Mouse (Mus musculus) intestine, postnatal 0 days (tissue): ENCODE measurements around the gene Cdkal1. TPM values are rescaled to one million over a fixed set of nuclear protein-coding genes. Genes with fewer than 3 reads are reported as not detected.

ENCODE experiments used
- ATAC-seq: fragments of 200-750 bp; cut with Nextera tagmentation; 2 replicates; pipeline ENCODE4 v1.8.0; 2017; ENCODE audit warnings: mild to moderate bottlenecking, moderate TSS enrichment, moderate library complexity
- H3K27ac ChIP-seq: fragments of 300-500 bp; sonication (generic); 2 replicates; pipeline ENCODE4 v1.5.1; 2014; ENCODE audit warnings: mild to moderate bottlenecking, low read depth, low read length, moderate library complexity
- H3K27me3 ChIP-seq: fragments of 300-500 bp; sonication (generic); replicated peaks from 2 replicates; pipeline ENCODE4 v1.6.1; 2014; ENCODE audit warnings: low read length, mixed read lengths; ENCODE audit not compliant: control insufficient read depth, insufficient read depth
- H3K36me3 ChIP-seq: fragments of 300-500 bp; sonication (generic); 2 replicates; pipeline ENCODE4 v1.6.1; 2014; ENCODE audit warnings: mild to moderate bottlenecking, moderate library complexity; ENCODE audit not compliant: control insufficient read depth, insufficient read depth
- H3K4me1 ChIP-seq: fragments of 300-500 bp; sonication (generic); replicated peaks from 2 replicates; pipeline ENCODE4 v1.6.1; 2014; ENCODE audit warnings: antibody characterized with exemption, low read length, mixed read lengths; ENCODE audit not compliant: control insufficient read depth, insufficient read depth
- H3K4me2 ChIP-seq: fragments of 300-500 bp; sonication (generic); replicated peaks from 2 replicates; pipeline ENCODE4 v1.6.1; 2014; ENCODE audit warnings: low read depth, mild to moderate bottlenecking, moderate library complexity
- H3K4me3 ChIP-seq: fragments of 300-500 bp; sonication (generic); 2 replicates; pipeline ENCODE4 v1.5.1; 2014; ENCODE audit warnings: low read depth, low read length
- H3K9ac ChIP-seq: fragments of 300-500 bp; sonication (generic); 2 replicates; pipeline ENCODE4 v1.6.1; 2014; ENCODE audit warnings: mild to moderate bottlenecking, low read depth, low read length
- H3K9me3 ChIP-seq: fragments of 300-500 bp; sonication (generic); 2 replicates; pipeline ENCODE4 v1.6.1; 2016; ENCODE audit warnings: mixed run types; ENCODE audit not compliant: control insufficient read depth
- CTCF ChIP-seq: sonication (generic); IDR thresholded peaks from 2 replicates; pipeline ENCODE4 v1.5.1; 2016; ENCODE audit warnings: low read depth, mild to moderate bottlenecking, control low read depth, antibody characterized with exemption, moderate library complexity
- WGBS: fragments of 180-500 bp; shearing (Covaris S2); extraction: QIAGEN DNeasy Blood & Tissue Kit; methylation state at CpG from one replicate; pipeline ENCODE4 v1.1.7; 2014; 5-methylcytosine and 5-hydroxymethylcytosine counted together
- polyA plus RNA-seq: library from polyadenylated mRNA; unstranded; fragments of >200 nt; fragmentation: Nextera tagmentation; extraction: Ambion mirVana; gene quantifications from 2 replicates; pipeline ENCODE4 v1.2.1, GENCODE M21; 2015

The Cdkal1 gene
- polyA plus RNA-seq, 1 experiment from 2014 or later, result 13.5 TPM

DNA sequence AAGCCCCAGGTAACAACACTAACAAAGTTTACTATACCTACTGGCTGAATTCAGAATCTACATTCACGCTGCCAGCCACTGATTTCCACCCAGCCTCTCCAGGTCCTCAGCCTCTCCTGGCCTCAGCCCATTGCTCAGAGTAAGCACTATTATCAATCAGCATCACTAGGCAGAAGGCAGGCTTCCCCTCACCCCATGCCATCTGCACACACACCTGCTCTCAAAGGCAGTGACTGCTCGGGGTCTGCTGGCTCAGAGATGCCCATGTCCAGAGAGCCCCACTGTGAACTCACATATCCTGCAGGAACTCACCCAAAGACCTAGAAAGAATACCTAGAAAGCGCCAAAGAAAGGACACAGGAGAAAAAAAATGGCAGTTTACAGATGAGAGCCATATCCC, 102.2 kb downstream of the Cdkal1 start:
- Histone ChIP-seq H3K9ac (no peak overlapping the region), H3K4me3 (no peak overlapping the region), H3K27ac (no peak overlapping the region), H3K4me2 (no peak overlapping the region), H3K36me3 (no peaks in the 10 kb centered on the region), H3K4me1 (no peaks in the 10 kb centered on the region), H3K27me3 (no peaks in the 10 kb centered on the region), H3K9me3 (no peaks in the 10 kb centered on the region)
- WGBS, result 87% methylated on average over 3 of the region's 3 CpGs
- TF ChIP-seq CTCF, result no peak
- no peak for ATAC-seq

DNA sequence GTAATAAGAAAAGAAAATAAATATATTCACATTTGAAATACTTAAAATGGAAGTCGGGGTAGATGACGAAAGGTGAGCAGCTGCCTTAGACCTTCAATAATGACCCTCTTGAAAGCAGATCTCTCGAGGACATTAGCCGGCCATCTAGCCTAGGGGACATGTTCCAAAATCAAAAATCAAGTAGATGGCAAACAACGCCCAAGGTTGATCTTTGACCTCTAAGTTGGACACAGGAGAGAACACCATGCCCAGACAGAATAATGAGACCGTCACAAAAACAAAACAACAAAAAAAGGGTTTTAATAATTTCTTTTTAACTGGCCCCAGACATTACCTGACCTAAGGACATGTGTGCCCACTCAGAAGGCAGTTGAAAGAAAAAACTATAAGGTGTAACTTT, 103.4 kb downstream of the Cdkal1 start:
- WGBS, result 94% methylated on average over 6 of the region's 6 CpGs
- no peak overlapping the region for H3K4me3 ChIP-seq
- no peak for TF ChIP-seq CTCF
- no peaks in the 10 kb centered on the region for H3K36me3 ChIP-seq
- no peak overlapping the region for H3K27ac ChIP-seq
- H3K27me3 ChIP-seq, result no peaks in the 10 kb centered on the region
- no peak for ATAC-seq
- H3K9me3 ChIP-seq, result no peaks in the 10 kb centered on the region
- no peak overlapping the region for H3K9ac ChIP-seq
- H3K4me2 ChIP-seq, result no peak overlapping the region
- H3K4me1 ChIP-seq, result no peaks in the 10 kb centered on the region

GRCm38 (mm10) chr13:29751201-29751600, 104.3 kb downstream of the Cdkal1 start:
- 95% methylated on average over 5 of the region's 5 CpGs for WGBS
- Histone ChIP-seq H3K36me3 (no peaks in the 10 kb centered on the region), H3K4me3 (no peak overlapping the region), H3K27me3 (no peaks in the 10 kb centered on the region), H3K27ac (no peak overlapping the region), H3K9ac (no peak overlapping the region), H3K4me1 (no peaks in the 10 kb centered on the region), H3K9me3 (no peaks in the 10 kb centered on the region), H3K4me2 (no peak overlapping the region)
- no peak for TF ChIP-seq CTCF
- ATAC-seq, result no peak

- no peak for ATAC-seq
- Histone ChIP-seq H3K9me3 (no peaks in the 10 kb centered on the region), H3K4me1 (no peaks in the 10 kb centered on the region), H3K4me2 (no peak overlapping the region), H3K4me3 (no peak overlapping the region), H3K27me3 (no peaks in the 10 kb centered on the region), H3K9ac (no peak overlapping the region), H3K36me3 (no peaks in the 10 kb centered on the region), H3K27ac (no peak overlapping the region)
- 76% methylated on average over 3 of the region's 3 CpGs for WGBS
- TF ChIP-seq CTCF, result no peak
These were observed 108.2 kb downstream of the Cdkal1 start for GRCm38 (mm10) chr13:29747347-29747647.

- 56% methylated on average over 9 of the region's 9 CpGs for WGBS
These were observed 108.8 kb downstream of the Cdkal1 start for GRCm38 (mm10) chr13:29746501-29747346.

GRCm38 (mm10) chr13:29745073-29745472, 110.4 kb downstream of the Cdkal1 start:
- WGBS, result 44% methylated on average over 2 of the region's 2 CpGs
- no peak overlapping the region for H3K27ac ChIP-seq
- ATAC-seq, result no peak

More at GRCm38 (mm10) chr13:29746501-29747346, 108.8 kb downstream of the Cdkal1 start:
- no peak for TF ChIP-seq CTCF
- Histone ChIP-seq H3K36me3 (no peaks in the 10 kb centered on the region), H3K27me3 (no peaks in the 10 kb centered on the region), H3K4me1 (no peaks in the 10 kb centered on the region), H3K4me2 (no peak overlapping the region), H3K9me3 (no peaks in the 10 kb centered on the region), H3K27ac (no peak overlapping the region), H3K4me3 (no peak overlapping the region), H3K9ac (no peak overlapping the region)
- peak; percentile 70 for ATAC-seq

More at GRCm38 (mm10) chr13:29745073-29745472, 110.4 kb downstream of the Cdkal1 start:
- TF ChIP-seq CTCF, result no peak
- no peak overlapping the region for H3K9ac ChIP-seq
- no peaks in the 10 kb centered on the region for H3K36me3 ChIP-seq
- H3K4me3 ChIP-seq, result no peak overlapping the region
- no peaks in the 10 kb centered on the region for H3K4me1 ChIP-seq
- no peak overlapping the region for H3K4me2 ChIP-seq
- H3K27me3 ChIP-seq, result no peaks in the 10 kb centered on the region
- no peaks in the 10 kb centered on the region for H3K9me3 ChIP-seq
